Mouse (Mus musculus): ENCODE measurements around the gene C8g.

- no peak for TF ChIP-seq TAL1 (IDR thresholded peaks at IDR 0.05; ENCODE audit: low read length)
- TF ChIP-seq GATA1 (IDR thresholded peaks at IDR 0.05; ENCODE audit: low read length), result no peak
These were observed 39.0 kb upstream of the C8g start for GRCm38 (mm10) chr2:25540541-25540948.

Data from erythroblast, embryonic 14.5 days (primary cell).